Comparison of ENCODE assay signal across 25 mouse cellular contexts in genomic region chr1:39636196-39636595, GRCm38 (mm10). TPM values are rescaled to one million over a fixed set of nuclear protein-coding genes. Genes with fewer than 3 reads are reported as not detected.
A peak's percentile ranks its signal among the peaks of the same experiment; 100 is the strongest.
DNase-seq lines count a peak whose midpoint lies in the region; ATAC-seq and TF ChIP-seq lines count a peak whose summit lies in the region.
"Had no signal": no experiment of that assay in that cellular context is flagged by ENCODE, and none has a peak within 500 bp of the region (broad histone marks: within the 10 kb centered on the region; RNA-seq: fewer than 3 reads in every experiment).

No protein-coding gene starts in this region.

- no peaks in the 10 kb centered on the region for H3K36me3 ChIP-seq in hindbrain, embryonic 10.5 days
- no peaks in the 10 kb centered on the region for H3K36me3 ChIP-seq in hindbrain, embryonic 14.5 days (replicated peaks; ENCODE audit: control insufficient read depth, insufficient read depth)
- H3K36me3 ChIP-seq in macrophage (ENCODE audit: inconsistent target): no peaks in the 10 kb centered on the region
- H3K36me3 ChIP-seq: embryonic facial prominence, embryonic 15.5 days; midbrain, embryonic 12.5 days; neural tube, embryonic 12.5 days had no signal

- no peaks in the 10 kb centered on the region for H3K27me3 ChIP-seq in hindbrain, embryonic 10.5 days (ENCODE audit: insufficient read depth, poor library complexity, severe bottlenecking)
- H3K27me3 ChIP-seq in hindbrain, embryonic 14.5 days (ENCODE audit: control insufficient read depth, insufficient read depth, low read length): no peaks in the 10 kb centered on the region
- H3K27me3 ChIP-seq: embryonic facial prominence, embryonic 15.5 days; forebrain, embryonic 13.5 days; midbrain, embryonic 12.5 days; neural tube, embryonic 12.5 days had no signal

- H3K9me3 ChIP-seq in hindbrain, embryonic 10.5 days: no peaks in the 10 kb centered on the region
- no peaks in the 10 kb centered on the region for H3K9me3 ChIP-seq in hindbrain, embryonic 14.5 days (ENCODE audit: control insufficient read depth, low read length)
- H3K9me3 ChIP-seq: embryonic facial prominence, embryonic 15.5 days; forebrain, embryonic 13.5 days; midbrain, embryonic 12.5 days; neural tube, embryonic 12.5 days had no signal

- H3K27ac ChIP-seq in hindbrain, embryonic 10.5 days: peak overlapping the region; percentile 31; the same call in 1 of the 2 replicates
- H3K27ac ChIP-seq in hindbrain, embryonic 14.5 days: no peak overlapping the region
- H3K27ac ChIP-seq in bone marrow macrophage, adult 2 months (ENCODE audit: insufficient read depth, low read depth, low read length): peak overlapping the region; percentile 89
- peak overlapping the region; percentile 91 for H3K27ac ChIP-seq in macrophage
- H3K27ac ChIP-seq: embryonic facial prominence, embryonic 15.5 days; forebrain, embryonic 13.5 days; hindbrain, postnatal 0 days; kidney, postnatal 0 days; midbrain, embryonic 12.5 days; neural tube, embryonic 12.5 days had no signal

- peaks cover 13% of the 10 kb centered on the region for H3K4me1 ChIP-seq in hindbrain, embryonic 10.5 days (replicated peaks)
- H3K4me1 ChIP-seq in hindbrain, embryonic 14.5 days (replicated peaks; ENCODE audit: control insufficient read depth, insufficient read depth, low read length): no peaks in the 10 kb centered on the region; the same call in 1 of the 2 replicates
- H3K4me1 ChIP-seq in bone marrow macrophage, adult 2 months (ENCODE audit: control insufficient read depth, insufficient read depth, low read length): peaks cover 24% of the 10 kb centered on the region

- TF ChIP-seq CTCF in bone marrow macrophage, adult 2 months (IDR thresholded peaks at IDR 0.05; ENCODE audit: low read depth, low read length): no peak

- 34% methylated on average over 5 of the region's 5 CpGs for WGBS in hindbrain, embryonic 10.5 days
- WGBS in hindbrain, embryonic 14.5 days: 20% methylated on average over 5 of the region's 5 CpGs
- 5% methylated on average over 5 of the region's 5 CpGs for WGBS in macrophage (ENCODE audit: missing documents)

- no peak overlapping the region for H3K4me3 ChIP-seq in hindbrain, embryonic 10.5 days
- no peak overlapping the region for H3K4me3 ChIP-seq in hindbrain, embryonic 14.5 days (replicated peaks; ENCODE audit: low read length)
- peak overlapping the region; percentile 37 for H3K4me3 ChIP-seq in bone marrow macrophage, adult 2 months (ENCODE audit: insufficient read depth, low read length)
- no peak overlapping the region for H3K4me3 ChIP-seq in macrophage (ENCODE audit: inconsistent target)
- H3K4me3 ChIP-seq: embryonic facial prominence, embryonic 15.5 days; forebrain, embryonic 13.5 days; midbrain, embryonic 12.5 days; neural tube, embryonic 12.5 days had no signal

- H3K9ac ChIP-seq in hindbrain, embryonic 14.5 days: no peak overlapping the region
- H3K9ac ChIP-seq: embryonic facial prominence, embryonic 15.5 days; forebrain, embryonic 13.5 days; lung, embryonic 14.5 days; midbrain, embryonic 12.5 days; neural tube, embryonic 12.5 days had no signal

- DNase-seq in hindbrain, embryonic 10.5 days (ENCODE audit: low spot score): no peak
- DNase-seq in hindbrain, embryonic 14.5 days (ENCODE audit: low spot score): no peak
- peak; percentile 87 for DNase-seq in 416B (ENCODE audit: low read depth)
- no peak for DNase-seq in right cerebral cortex, postnatal 36 days (ENCODE audit: low spot score in 2 of 2)
- no peak for DNase-seq in ovary, adult 18-20 months (ENCODE audit: low spot score)
- DNase-seq: adrenal gland, postnatal 25 days; cerebellum, adult 11-12 months; cerebellum, postnatal 14 days; gastrocnemius, postnatal 25 days; heart, postnatal 36 days; kidney, adult 18-20 months; left cerebral cortex, postnatal 4 days; spleen, adult 18-20 months; thymus, adult 2 months had no signal

- no peak overlapping the region for H3K4me2 ChIP-seq in hindbrain, embryonic 14.5 days (replicated peaks)
- H3K4me2 ChIP-seq: embryonic facial prominence, embryonic 15.5 days; forebrain, embryonic 13.5 days; liver, embryonic 11.5 days; lung, embryonic 14.5 days; midbrain, embryonic 12.5 days; neural tube, embryonic 12.5 days had no signal

- no peak for ATAC-seq in hindbrain, embryonic 14.5 days (ENCODE audit: low FRiP score)
- ATAC-seq: activated CD4-positive, CD25-positive, alpha-beta regulatory T cell, adult 4 months; forebrain, embryonic 13.5 days had no signal

- no peak for TF ChIP-seq POLR2A in bone marrow macrophage, adult 2 months (IDR thresholded peaks at IDR 0.05; ENCODE audit: borderline replicate concordance, low read depth, low read length)

- no peaks in the 10 kb centered on the region for H3K79me2 ChIP-seq in macrophage (ENCODE audit: inconsistent target)

RNA-seq across cellular contexts. Expression of gene Creg2, which starts 15.1 kb away (rescaled TPM):
- polyA plus RNA-seq in hindbrain, embryonic 10.5 days (2016; fragmentation: Nextera tagmentation; extraction: Ambion mirVana): 0.35 and 0.78 TPM in 2 replicates
- polyA plus RNA-seq in hindbrain, embryonic 14.5 days (2014; fragmentation: Nextera tagmentation; extraction: Ambion mirVana): 6.8 and 7.6 TPM in 2 replicates
- 4.5 and 5.3 TPM in 2 replicates for polyA plus RNA-seq in bone marrow macrophage, adult 2 months (2012; ENCODE audit: insufficient read depth, insufficient read length, missing spikeins)
- total RNA-seq in macrophage (2018; cell fraction: chromatin; rRNA removed): 1 to 10 TPM in 8 of 26 experiments, under 1 TPM in 18; 0.18 to 2.2 (median 0.68) TPM
- 1 to 10 TPM; 2.3 to 5.3 (median 3.8) TPM for total RNA-seq in macrophage (2018; cell fraction: cytosol; rRNA removed)
- total RNA-seq in macrophage (2018; cell fraction: nucleus; rRNA removed): 1 to 10 TPM in 24 of 26 experiments, under 1 TPM in 2; 0.41 to 5.3 (median 2.3) TPM
- 2.5 to 4.1 TPM (median 2.7 TPM) in 3 replicates for polyA plus RNA-seq in macrophage (2018)
- total RNA-seq: heart, postnatal 36 days had no signal
- polyA plus RNA-seq: liver, embryonic 11.5 days had no signal

RNA-seq across cellular contexts. Expression of gene Rnf149, which starts 59.0 kb away (rescaled TPM):
- 21.0 and 27.0 TPM in 2 replicates for polyA plus RNA-seq in hindbrain, embryonic 10.5 days (2016; fragmentation: Nextera tagmentation; extraction: Ambion mirVana)
- 26.9 and 28.9 TPM in 2 replicates for polyA plus RNA-seq in hindbrain, embryonic 14.5 days (2014; fragmentation: Nextera tagmentation; extraction: Ambion mirVana)
- polyA plus RNA-seq in bone marrow macrophage, adult 2 months (2012; ENCODE audit: insufficient read depth, insufficient read length, missing spikeins): 113 and 116 TPM in 2 replicates
- 1,000 to 10,000 TPM in 4 of 26 experiments, 100 to 1,000 TPM in 22; 207 to 1,734 (median 562) TPM for total RNA-seq in macrophage (2018; cell fraction: chromatin; rRNA removed)
- 100 to 1,000 TPM; 103 to 307 (median 139) TPM for total RNA-seq in macrophage (2018; cell fraction: cytosol; rRNA removed)
- 100 to 1,000 TPM; 181 to 676 (median 390) TPM for total RNA-seq in macrophage (2018; cell fraction: nucleus; rRNA removed)
- 117 to 167 TPM (median 137 TPM) in 3 replicates for polyA plus RNA-seq in macrophage (2018)
